Mouse (Mus musculus) kidney, embryonic 14.5 days (tissue): ENCODE data around the gene Atp2b2. TPM values are rescaled to one million over a fixed set of nuclear protein-coding genes. Genes with fewer than 3 reads are reported as not detected.

Experiments
- ATAC-seq: fragments of 200-750 bp; cut with Nextera tagmentation; 2 replicates; pipeline ENCODE4 v1.8.0; 2017; ENCODE audit warnings: moderate number of reproducible peaks, mild to moderate bottlenecking, moderate TSS enrichment, moderate library complexity; ENCODE audit not compliant: low FRiP score, low TSS enrichment
- H3K27ac ChIP-seq: fragments of 300-500 bp; sonication (generic); 2 replicates; pipeline ENCODE4 v1.5.1; 2014; ENCODE audit warnings: low read depth, mild to moderate bottlenecking, low read length, moderate library complexity, mixed read lengths
- H3K27me3 ChIP-seq: fragments of 300-500 bp; sonication (generic); 2 replicates; pipeline ENCODE4 v1.6.1; 2014; ENCODE audit warnings: mild to moderate bottlenecking, low read length; ENCODE audit not compliant: control insufficient read depth, insufficient read depth
- H3K36me3 ChIP-seq: fragments of 300-500 bp; sonication (generic); 2 replicates; pipeline ENCODE4 v1.6.1; 2014; ENCODE audit warnings: low read length, mixed read lengths; ENCODE audit not compliant: control insufficient read depth, insufficient read depth
- H3K4me1 ChIP-seq: fragments of 300-500 bp; sonication (generic); 2 replicates; pipeline ENCODE4 v1.6.1; 2014; ENCODE audit warnings: low read length, mixed read lengths; ENCODE audit not compliant: control insufficient read depth, insufficient read depth
- H3K4me2 ChIP-seq: fragments of 300-500 bp; sonication (generic); replicated peaks from 2 replicates; pipeline ENCODE4 v1.6.1; 2014; ENCODE audit warnings: low read depth, mild to moderate bottlenecking, low read length
- H3K4me3 ChIP-seq: fragments of 300-500 bp; sonication (generic); 2 replicates; pipeline ENCODE4 v1.5.1; 2014; ENCODE audit warnings: mild to moderate bottlenecking, low read length
- H3K9ac ChIP-seq: fragments of 300-500 bp; sonication (generic); 2 replicates; pipeline ENCODE4 v1.6.1; 2014; ENCODE audit warnings: low read depth, mild to moderate bottlenecking, low read length, moderate library complexity
- H3K9me3 ChIP-seq: fragments of 300-500 bp; sonication (generic); 2 replicates; pipeline ENCODE4 v1.6.1; 2016; ENCODE audit warnings: low read length; ENCODE audit not compliant: control insufficient read depth
- WGBS: fragments of 180-500 bp; shearing (Covaris S2); extraction: QIAGEN DNeasy Blood & Tissue Kit; methylation state at CpG from one replicate; pipeline ENCODE4 v1.1.7; 2014; 5-methylcytosine and 5-hydroxymethylcytosine counted together
- polyA plus RNA-seq: library from polyadenylated mRNA; unstranded; fragments of >200 nt; fragmentation: Nextera tagmentation; extraction: Ambion mirVana; gene quantifications from 2 replicates; pipeline ENCODE4 v1.2.1, GENCODE M21; 2014

The Atp2b2 gene
- polyA plus RNA-seq, 1 experiment from 2014 or later, result 0.47 TPM

GRCm38 (mm10) chr6:113957232-113957940 lies 85.0 kb downstream of the Atp2b2 start:
- Histone ChIP-seq H3K4me1 (no peaks in the 10 kb centered on the region), H3K27me3 (no peaks in the 10 kb centered on the region)

GRCm38 (mm10) chr6:113947515-113947914 lies 94.9 kb downstream of the Atp2b2 start:
- Histone ChIP-seq H3K9me3 (no peaks in the 10 kb centered on the region), H3K36me3 (no peaks in the 10 kb centered on the region), H3K4me3 (no peak overlapping the region), H3K4me1 (no peaks in the 10 kb centered on the region), H3K27ac (no peak overlapping the region), H3K9ac (no peak overlapping the region), H3K27me3 (no peaks in the 10 kb centered on the region), H3K4me2 (no peak overlapping the region)
- ATAC-seq, result no peak
- WGBS, result 93% methylated on average over 8 of the region's 8 CpGs

More at GRCm38 (mm10) chr6:113957232-113957940, 85.0 kb downstream of the Atp2b2 start:
- WGBS, result 80% methylated on average over 19 of the region's 19 CpGs
- no peaks in the 10 kb centered on the region for H3K36me3 ChIP-seq
- no peak for ATAC-seq
- H3K9ac ChIP-seq, result no peak overlapping the region
- H3K9me3 ChIP-seq, result no peaks in the 10 kb centered on the region
- H3K4me3 ChIP-seq, result no peak overlapping the region
- no peak overlapping the region for H3K4me2 ChIP-seq
- H3K27ac ChIP-seq, result no peak overlapping the region

- H3K9me3 ChIP-seq, result no peaks in the 10 kb centered on the region
- ATAC-seq, result no peak
Observed at GRCm38 (mm10) chr6:113942355-113942754, 100.1 kb downstream of the Atp2b2 start.

GRCm38 (mm10) chr6:113941324-113941723 lies 101.1 kb downstream of the Atp2b2 start:
- Histone ChIP-seq H3K9ac (no peak overlapping the region), H3K9me3 (no peaks in the 10 kb centered on the region), H3K36me3 (no peaks in the 10 kb centered on the region), H3K4me1 (no peaks in the 10 kb centered on the region), H3K4me2 (no peak overlapping the region), H3K27ac (no peak overlapping the region), H3K4me3 (no peak overlapping the region), H3K27me3 (no peaks in the 10 kb centered on the region)
- ATAC-seq, result no peak
- 80% methylated on average over 5 of the region's 5 CpGs for WGBS

More at GRCm38 (mm10) chr6:113942355-113942754, 100.1 kb downstream of the Atp2b2 start:
- 10% methylated on average over 12 of the region's 12 CpGs for WGBS
- no peaks in the 10 kb centered on the region for H3K36me3 ChIP-seq
- H3K4me2 ChIP-seq, result no peak overlapping the region
- no peak overlapping the region for H3K9ac ChIP-seq
- H3K4me3 ChIP-seq, result no peak overlapping the region
- no peaks in the 10 kb centered on the region for H3K27me3 ChIP-seq
- H3K27ac ChIP-seq, result no peak overlapping the region
- no peaks in the 10 kb centered on the region for H3K4me1 ChIP-seq

- H3K9me3 ChIP-seq, result no peaks in the 10 kb centered on the region
- no peaks in the 10 kb centered on the region for H3K36me3 ChIP-seq
- no peaks in the 10 kb centered on the region for H3K27me3 ChIP-seq
- no peak overlapping the region for H3K4me2 ChIP-seq
- no peak overlapping the region for H3K27ac ChIP-seq
- no peak for ATAC-seq
- H3K4me3 ChIP-seq, result no peak overlapping the region
- no peaks in the 10 kb centered on the region for H3K4me1 ChIP-seq
- H3K9ac ChIP-seq, result no peak overlapping the region
- 88% methylated on average over 8 of the region's 8 CpGs for WGBS
Observed at GRCm38 (mm10) chr6:113939442-113939841, 103.0 kb downstream of the Atp2b2 start.

- ATAC-seq, result no peak
- Histone ChIP-seq H3K9me3 (no peaks in the 10 kb centered on the region), H3K27me3 (no peaks in the 10 kb centered on the region), H3K9ac (no peak overlapping the region), H3K4me2 (no peak overlapping the region), H3K4me3 (no peak overlapping the region), H3K27ac (no peak overlapping the region), H3K4me1 (no peaks in the 10 kb centered on the region), H3K36me3 (no peaks in the 10 kb centered on the region)
- 59% methylated on average over 6 of the region's 6 CpGs for WGBS
Observed at GRCm38 (mm10) chr6:113936811-113937508, 105.5 kb downstream of the Atp2b2 start.

GRCm38 (mm10) chr6:113936111-113936510 lies 106.3 kb downstream of the Atp2b2 start:
- Histone ChIP-seq H3K4me2 (no peak overlapping the region), H3K36me3 (no peaks in the 10 kb centered on the region), H3K27ac (no peak overlapping the region), H3K4me3 (no peak overlapping the region), H3K4me1 (no peaks in the 10 kb centered on the region), H3K27me3 (no peaks in the 10 kb centered on the region), H3K9me3 (no peaks in the 10 kb centered on the region), H3K9ac (no peak overlapping the region)
- 71% methylated on average over 8 of the region's 8 CpGs for WGBS
- no peak for ATAC-seq

GRCm38 (mm10) chr6:113934692-113935091 lies 107.7 kb downstream of the Atp2b2 start:
- Histone ChIP-seq H3K36me3 (no peaks in the 10 kb centered on the region), H3K27me3 (no peaks in the 10 kb centered on the region), H3K9ac (no peak overlapping the region), H3K4me1 (no peaks in the 10 kb centered on the region), H3K9me3 (no peaks in the 10 kb centered on the region), H3K4me3 (no peak overlapping the region), H3K27ac (no peak overlapping the region), H3K4me2 (no peak overlapping the region)
- 86% methylated on average over 8 of the region's 8 CpGs for WGBS
- ATAC-seq, result no peak
